In genomic region chr8:46137336-46137735, GRCm38 (mm10) we compare ENCODE assay signal across 22 mouse cellular contexts.
"Had no signal": no experiment of that assay in that cellular context is flagged by ENCODE, and none has a peak within 500 bp of the region (broad histone marks: within the 10 kb centered on the region; RNA-seq: fewer than 3 reads in every experiment).

No protein-coding gene starts in this region.

- H3K9me3 ChIP-seq: heart, embryonic 15.5 days; hindbrain, embryonic 15.5 days; kidney, embryonic 15.5 days; limb, embryonic 15.5 days; liver, embryonic 12.5 days had no signal

- H3K36me3 ChIP-seq: hindbrain, embryonic 15.5 days had no signal

- H3K4me2 ChIP-seq: heart, embryonic 11.5 days; heart, embryonic 13.5 days; heart, embryonic 15.5 days; hindbrain, embryonic 13.5 days; hindbrain, embryonic 15.5 days; kidney, embryonic 15.5 days; limb, embryonic 13.5 days; limb, embryonic 15.5 days; liver, embryonic 12.5 days had no signal

- H3K9ac ChIP-seq: forebrain, postnatal 0 days; heart, embryonic 13.5 days; heart, embryonic 15.5 days; hindbrain, embryonic 13.5 days; hindbrain, embryonic 15.5 days; kidney, embryonic 15.5 days; limb, embryonic 13.5 days; limb, embryonic 15.5 days; liver, embryonic 12.5 days; liver, embryonic 14.5 days had no signal

- H3K4me1 ChIP-seq: hindbrain, embryonic 13.5 days; hindbrain, embryonic 15.5 days; kidney, embryonic 15.5 days; limb, embryonic 13.5 days; limb, embryonic 15.5 days had no signal

- H3K27ac ChIP-seq: heart, adult 2 months; heart, embryonic 13.5 days; heart, embryonic 15.5 days; hindbrain, embryonic 13.5 days; hindbrain, embryonic 15.5 days; hindbrain, postnatal 0 days; kidney, embryonic 15.5 days; limb, embryonic 13.5 days; limb, embryonic 15.5 days; liver, embryonic 12.5 days; liver, embryonic 14.5 days had no signal

- H3K27me3 ChIP-seq: heart, embryonic 13.5 days; heart, embryonic 15.5 days; hindbrain, embryonic 13.5 days; hindbrain, embryonic 15.5 days; kidney, embryonic 15.5 days; limb, embryonic 13.5 days; limb, embryonic 15.5 days; liver, embryonic 12.5 days had no signal

- ATAC-seq: forebrain, postnatal 0 days; hindbrain, postnatal 0 days; intestine, embryonic 16.5 days; liver, embryonic 12.5 days had no signal

- H3K4me3 ChIP-seq: heart, adult 2 months; heart, embryonic 13.5 days; heart, embryonic 15.5 days; hindbrain, embryonic 13.5 days; hindbrain, embryonic 15.5 days; kidney, embryonic 15.5 days; limb, embryonic 13.5 days; limb, embryonic 15.5 days; liver, embryonic 12.5 days had no signal

- DNase-seq: forebrain, postnatal 0 days; gastrocnemius, postnatal 14 days; gastrocnemius, postnatal 36 days; heart, adult 11 months; heart, adult 2 months; heart, postnatal 14 days; heart, postnatal 36 days; layer of hippocampus, adult 9-11 months; layer of hippocampus, postnatal 36 days; left cerebral cortex, postnatal 4 days had no signal
